Mouse (Mus musculus): ENCODE data around the gene Gm10644. TPM values are rescaled to one million over a fixed set of nuclear protein-coding genes. Genes with fewer than 3 reads are reported as not detected.

Gene Gm10644
- polyA plus RNA-seq, 1 experiment from 2014 or later = 0.37 TPM

DNA sequence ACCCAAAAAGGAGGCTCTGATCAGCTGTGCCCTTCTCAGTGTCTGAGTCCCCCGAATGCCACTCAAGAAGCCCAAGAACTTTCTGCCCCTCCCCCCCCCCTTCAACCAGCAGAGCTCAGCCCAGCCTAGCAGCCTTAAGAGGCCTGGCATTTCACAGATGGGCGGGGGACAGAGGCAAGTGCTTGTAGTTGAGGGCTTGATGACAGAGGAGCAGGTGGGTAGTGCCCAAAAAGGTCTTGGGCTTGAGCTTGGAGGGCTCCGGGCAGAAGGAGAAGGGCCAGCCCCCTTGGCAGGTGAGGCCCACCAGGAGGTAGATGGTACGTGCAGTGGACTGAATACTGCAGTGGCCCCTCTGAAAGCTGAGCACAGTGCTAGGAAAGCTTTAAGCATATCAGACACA, 19.5 kb upstream of the Gm10644 start:
- Histone ChIP-seq H3K4me2 (ENCODE audit: low read length) (no peak overlapping the region; the same call in 1 of the 2 replicates), H3K4me1 (replicated peaks; ENCODE audit: control insufficient read depth, insufficient read depth, low read length) (peaks cover 27% of the 10 kb centered on the region), H3K27me3 (replicated peaks; ENCODE audit: control insufficient read depth, insufficient read depth, low read length) (no peaks in the 10 kb centered on the region), H3K9ac (ENCODE audit: low read length) (no peak overlapping the region), H3K36me3 (ENCODE audit: control insufficient read depth, insufficient read depth, low read length) (peaks cover 16% of the 10 kb centered on the region), H3K27ac (ENCODE audit: low read depth) (no peak overlapping the region), H3K9me3 (ENCODE audit: control insufficient read depth, low read length) (no peaks in the 10 kb centered on the region), H3K4me3 (ENCODE audit: low read depth, low read length) (no peak overlapping the region)
- ATAC-seq (replicated peaks; ENCODE audit: low FRiP score, low TSS enrichment, low read depth) (no peak), DNase-seq (ENCODE audit: low spot score) (no peak)
- WGBS = 90% methylated on average over 4 of the region's 4 CpGs

DNA sequence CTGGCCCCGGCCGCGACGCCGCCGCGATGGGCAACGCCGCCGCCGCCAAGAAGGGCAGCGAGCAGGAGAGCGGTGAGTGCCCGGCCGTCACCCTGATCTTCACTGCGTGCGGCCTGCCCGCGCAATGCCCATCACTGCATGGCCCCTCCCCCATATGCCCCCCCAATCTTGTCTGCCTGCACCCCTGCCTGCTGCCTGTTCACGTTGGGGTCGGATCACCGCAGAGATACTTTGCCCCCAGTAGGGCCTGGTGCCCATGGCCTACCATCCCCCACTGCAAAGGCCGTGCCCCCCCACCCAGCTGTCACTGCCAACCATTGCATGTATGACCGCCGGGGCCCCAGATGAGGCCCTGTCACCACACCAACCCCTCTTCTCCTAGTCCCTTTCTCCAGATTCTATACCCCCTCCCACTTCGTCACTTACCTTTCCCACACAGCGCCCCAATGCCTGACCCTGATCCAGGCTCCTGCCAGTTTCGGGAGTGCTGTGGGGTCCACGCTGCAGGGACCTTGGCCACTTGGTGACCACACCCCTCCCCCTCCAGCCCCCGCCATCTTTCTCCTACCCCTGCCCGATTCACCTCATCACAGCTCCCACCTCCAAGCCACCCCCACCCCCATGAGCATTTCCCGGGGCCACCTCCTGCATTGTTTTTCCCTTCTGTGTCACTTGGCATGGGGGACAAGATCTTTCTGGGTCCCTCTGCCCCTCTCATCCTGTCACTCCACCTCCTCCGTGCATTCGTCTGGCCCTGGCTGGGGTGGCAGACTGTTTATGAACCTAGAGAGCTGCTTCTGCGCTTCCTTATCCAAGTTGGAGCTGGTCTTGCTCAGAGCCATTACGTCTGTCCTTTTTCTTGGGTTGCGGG, 18.4 kb upstream of the Gm10644 start:
- 2% methylated on average over 37 of the region's 37 CpGs for WGBS
- H3K9ac ChIP-seq (ENCODE audit: low read length) = peak overlapping the region; percentile 78
- no peak for DNase-seq (ENCODE audit: low spot score)
- peaks cover 27% of the 10 kb centered on the region for H3K4me1 ChIP-seq (replicated peaks; ENCODE audit: control insufficient read depth, insufficient read depth, low read length)
- no peaks in the 10 kb centered on the region for H3K9me3 ChIP-seq (ENCODE audit: control insufficient read depth, low read length)
- H3K27me3 ChIP-seq (replicated peaks; ENCODE audit: control insufficient read depth, insufficient read depth, low read length) = no peaks in the 10 kb centered on the region
- H3K27ac ChIP-seq (ENCODE audit: low read depth) = peak overlapping the region; percentile 51
- ATAC-seq (replicated peaks; ENCODE audit: low FRiP score, low TSS enrichment, low read depth) = peak; percentile 28
- H3K4me2 ChIP-seq (ENCODE audit: low read length) = peak overlapping the region; percentile 95
- peak overlapping the region; percentile 87 for H3K4me3 ChIP-seq (ENCODE audit: low read depth, low read length)
- peaks cover 22% of the 10 kb centered on the region for H3K36me3 ChIP-seq (ENCODE audit: control insufficient read depth, insufficient read depth, low read length)

- Histone ChIP-seq H3K4me1 (replicated peaks; ENCODE audit: control insufficient read depth, insufficient read depth, low read length) (peaks cover 22% of the 10 kb centered on the region), H3K9me3 (ENCODE audit: control insufficient read depth, low read length) (no peaks in the 10 kb centered on the region), H3K4me3 (ENCODE audit: low read depth, low read length) (peak within 1 kb of the TSS; percentile 87), H3K9ac (ENCODE audit: low read length) (peak within 1 kb of the TSS; percentile 78), H3K4me2 (ENCODE audit: low read length) (peak within 1 kb of the TSS; percentile 95), H3K27me3 (replicated peaks; ENCODE audit: control insufficient read depth, insufficient read depth, low read length) (no peaks in the 10 kb centered on the region), H3K27ac (ENCODE audit: low read depth) (peak within 1 kb of the TSS; percentile 51), H3K36me3 (ENCODE audit: control insufficient read depth, insufficient read depth, low read length) (peaks cover 24% of the 10 kb centered on the region)
- WGBS = under 1% methylated on average over 72 of the region's 94 CpGs
- DNase-seq (ENCODE audit: low spot score) (peak; percentile 95), ATAC-seq (replicated peaks; ENCODE audit: low FRiP score, low TSS enrichment, low read depth) (peak; percentile 100)
Measured at GRCm38 (mm10) chr8:83972150-83973120, 17.4 kb upstream of the Gm10644 start, which contains the start of gene Prkaca. Prkaca (plus strand) TSS chr8:83972993.

DNA sequence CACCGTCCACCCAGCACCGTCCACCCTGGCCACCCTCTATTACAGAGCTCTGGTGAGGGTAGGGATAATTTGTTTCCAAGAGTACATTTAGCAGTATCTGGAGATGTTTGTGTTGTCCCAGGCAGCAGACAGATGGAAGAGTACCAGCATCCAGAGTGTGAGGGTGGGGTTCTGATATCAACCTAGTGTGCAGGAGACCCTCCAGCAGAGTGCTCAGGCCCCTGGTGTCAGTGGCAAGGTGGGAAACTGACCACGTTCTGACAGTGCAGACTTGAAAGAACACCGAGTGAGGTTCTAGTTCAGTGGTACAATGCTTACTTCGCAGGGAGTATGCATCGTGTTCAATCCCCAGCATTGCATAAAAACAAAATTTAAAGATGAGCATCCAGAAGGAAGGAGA, 16.7 kb upstream of the Gm10644 start:
- Histone ChIP-seq H3K4me3 (ENCODE audit: low read depth, low read length) (peak overlapping the region; percentile 87), H3K27ac (ENCODE audit: low read depth) (no peak overlapping the region), H3K9ac (ENCODE audit: low read length) (no peak overlapping the region)

GRCm38 (mm10) chr8:83971121-83971520, 16.1 kb upstream of the Gm10644 start:
- H3K9ac ChIP-seq (ENCODE audit: low read length) = no peak overlapping the region
- no peak overlapping the region for H3K27ac ChIP-seq (ENCODE audit: low read depth)
- ATAC-seq (replicated peaks; ENCODE audit: low FRiP score, low TSS enrichment, low read depth) (no peak), DNase-seq (ENCODE audit: low spot score) (no peak)
- peaks cover 14% of the 10 kb centered on the region for H3K4me1 ChIP-seq (replicated peaks; ENCODE audit: control insufficient read depth, insufficient read depth, low read length)
- 84% methylated on average over 4 of the region's 4 CpGs for WGBS
- H3K9me3 ChIP-seq (ENCODE audit: control insufficient read depth, low read length) = no peaks in the 10 kb centered on the region
- no peaks in the 10 kb centered on the region for H3K27me3 ChIP-seq (replicated peaks; ENCODE audit: control insufficient read depth, insufficient read depth, low read length)
- H3K4me2 ChIP-seq (ENCODE audit: low read length) = no peak overlapping the region
- no peak overlapping the region for H3K4me3 ChIP-seq (ENCODE audit: low read depth, low read length)
- H3K36me3 ChIP-seq (ENCODE audit: control insufficient read depth, insufficient read depth, low read length) = peaks cover 32% of the 10 kb centered on the region

More for the DNA sequence above, 16.7 kb upstream of the Gm10644 start:
- H3K36me3 ChIP-seq (ENCODE audit: control insufficient read depth, insufficient read depth, low read length) = peaks cover 29% of the 10 kb centered on the region
- H3K4me1 ChIP-seq (replicated peaks; ENCODE audit: control insufficient read depth, insufficient read depth, low read length) = peaks cover 15% of the 10 kb centered on the region
- ATAC-seq (replicated peaks; ENCODE audit: low FRiP score, low TSS enrichment, low read depth) (no peak), DNase-seq (ENCODE audit: low spot score) (no peak)
- H3K27me3 ChIP-seq (replicated peaks; ENCODE audit: control insufficient read depth, insufficient read depth, low read length) = no peaks in the 10 kb centered on the region
- peak overlapping the region; percentile 80 for H3K4me2 ChIP-seq (ENCODE audit: low read length)
- 80% methylated on average over 6 of the region's 6 CpGs for WGBS
- no peaks in the 10 kb centered on the region for H3K9me3 ChIP-seq (ENCODE audit: control insufficient read depth, low read length)

GRCm38 (mm10) chr8:83967701-83968100, 12.7 kb upstream of the Gm10644 start:
- no peaks in the 10 kb centered on the region for H3K27me3 ChIP-seq (replicated peaks; ENCODE audit: control insufficient read depth, insufficient read depth, low read length)
- peaks cover 40% of the 10 kb centered on the region for H3K36me3 ChIP-seq (ENCODE audit: control insufficient read depth, insufficient read depth, low read length)
- H3K4me3 ChIP-seq (ENCODE audit: low read depth, low read length) = no peak overlapping the region
- no peak overlapping the region for H3K4me2 ChIP-seq (ENCODE audit: low read length)
- DNase-seq (ENCODE audit: low spot score) (no peak), ATAC-seq (replicated peaks; ENCODE audit: low FRiP score, low TSS enrichment, low read depth) (no peak)
- H3K9me3 ChIP-seq (ENCODE audit: control insufficient read depth, low read length) = no peaks in the 10 kb centered on the region
- no peak overlapping the region for H3K27ac ChIP-seq (ENCODE audit: low read depth)
- 87% methylated on average over 7 of the region's 7 CpGs for WGBS
- 0 out of 2 replicates have a peak, but pooled peaks cover 4% of the 10 kb centered on the region for H3K4me1 ChIP-seq (replicated peaks; ENCODE audit: control insufficient read depth, insufficient read depth, low read length)
- H3K9ac ChIP-seq (ENCODE audit: low read length) = no peak overlapping the region

DNA sequence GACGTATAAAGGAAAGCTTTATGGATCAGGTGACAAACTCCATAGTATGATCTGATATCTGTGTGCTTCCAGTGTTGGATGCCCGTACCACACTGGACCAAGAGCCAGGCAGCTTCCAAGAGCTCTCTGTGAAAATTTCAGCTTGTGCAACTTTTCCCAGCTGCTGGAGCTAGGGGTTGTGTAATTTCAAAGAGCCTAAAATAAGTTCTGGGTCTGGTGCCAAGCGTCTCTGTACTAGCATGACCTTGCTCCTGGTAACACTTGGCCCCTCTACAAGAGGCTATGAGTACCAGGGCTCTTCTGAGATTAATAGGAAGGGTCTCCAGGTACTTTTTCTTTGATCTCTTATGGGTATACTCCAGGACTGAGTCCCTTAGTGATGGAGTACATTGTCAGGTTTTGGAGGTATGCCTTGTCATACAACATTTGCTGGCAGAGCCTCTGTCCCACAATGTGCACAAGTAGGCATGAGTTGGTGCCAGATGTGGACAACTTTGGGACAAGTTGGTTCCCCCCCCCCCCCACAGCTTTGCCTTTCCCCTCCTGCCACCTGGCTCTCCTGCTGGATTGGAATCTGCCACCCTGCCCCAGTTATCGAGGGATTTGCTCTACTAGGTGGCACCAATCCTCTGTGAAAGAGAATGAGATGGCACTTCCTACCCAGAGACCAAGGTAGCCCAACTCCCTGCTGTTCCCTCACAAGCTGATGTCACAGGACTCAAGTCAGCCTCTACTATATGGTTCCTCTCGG, 9.2 kb upstream of the Gm10644 start:
- no peaks in the 10 kb centered on the region for H3K4me1 ChIP-seq (replicated peaks; ENCODE audit: control insufficient read depth, insufficient read depth, low read length)
- H3K9me3 ChIP-seq (ENCODE audit: control insufficient read depth, low read length) = no peaks in the 10 kb centered on the region
- H3K27ac ChIP-seq (ENCODE audit: low read depth) = no peak overlapping the region
- H3K27me3 ChIP-seq (replicated peaks; ENCODE audit: control insufficient read depth, insufficient read depth, low read length) = no peaks in the 10 kb centered on the region
- DNase-seq (ENCODE audit: low spot score) (no peak), ATAC-seq (replicated peaks; ENCODE audit: low FRiP score, low TSS enrichment, low read depth) (no peak)
- 89% methylated on average over 5 of the region's 5 CpGs for WGBS
- H3K9ac ChIP-seq (ENCODE audit: low read length) = no peak overlapping the region
- H3K4me2 ChIP-seq (ENCODE audit: low read length) = no peak overlapping the region
- H3K4me3 ChIP-seq (ENCODE audit: low read depth, low read length) = no peak overlapping the region
- peaks cover 32% of the 10 kb centered on the region for H3K36me3 ChIP-seq (ENCODE audit: control insufficient read depth, insufficient read depth, low read length)

GRCm38 (mm10) chr8:83956789-83957188, 1.8 kb upstream of the Gm10644 start:
- Histone ChIP-seq H3K9ac (ENCODE audit: low read length) (peak overlapping the region; percentile 56; the same call in 1 of the 2 replicates), H3K9me3 (ENCODE audit: control insufficient read depth, low read length) (no peaks in the 10 kb centered on the region), H3K27me3 (replicated peaks; ENCODE audit: control insufficient read depth, insufficient read depth, low read length) (no peaks in the 10 kb centered on the region), H3K27ac (ENCODE audit: low read depth) (no peak overlapping the region), H3K36me3 (ENCODE audit: control insufficient read depth, insufficient read depth, low read length) (no peaks in the 10 kb centered on the region), H3K4me1 (replicated peaks; ENCODE audit: control insufficient read depth, insufficient read depth, low read length) (peaks cover 10% of the 10 kb centered on the region), H3K4me3 (ENCODE audit: low read depth, low read length) (peak overlapping the region; percentile 74), H3K4me2 (ENCODE audit: low read length) (peak overlapping the region; percentile 72)
- no peak for DNase-seq (ENCODE audit: low spot score)
- WGBS = 20% methylated on average over 1 of the region's 1 CpGs
- no peak for ATAC-seq (replicated peaks; ENCODE audit: low FRiP score, low TSS enrichment, low read depth)
